In genomic region chr11:50325496-50326301, GRCm38 (mm10) we compare ENCODE assay signal across 8 mouse cellular contexts. TPM values are rescaled to one million over a fixed set of nuclear protein-coding genes. Genes with fewer than 3 reads are reported as not detected.
DNase-seq lines count a peak whose midpoint lies in the region; ATAC-seq and TF ChIP-seq lines count a peak whose summit lies in the region.

TSS of gene Canx (minus strand) at chr11:50325673.

- H3K4me3 ChIP-seq in embryonic facial prominence, embryonic 14.5 days (ENCODE audit: low read depth, low read length) = peak within 1 kb of the TSS; percentile 96
- H3K4me3 ChIP-seq in heart, adult 2 months = peak within 1 kb of the TSS; percentile 88
- peak within 1 kb of the TSS; percentile 94 for H3K4me3 ChIP-seq in limb, embryonic 13.5 days
- H3K4me3 ChIP-seq in midbrain, embryonic 16.5 days (ENCODE audit: low read depth, low read length) = peak within 1 kb of the TSS; percentile 92

- WGBS in embryonic facial prominence, embryonic 14.5 days = under 1% methylated on average over 49 of the region's 64 CpGs
- under 1% methylated on average over 64 of the region's 64 CpGs for whole genome bisulfite sequencing in heart, adult 2 months
- WGBS in limb, embryonic 13.5 days = under 1% methylated on average over 63 of the region's 64 CpGs
- under 1% methylated on average over 64 of the region's 64 CpGs for whole genome bisulfite sequencing in midbrain, embryonic 16.5 days

- DNase-seq in 3T3-L1 (ENCODE audit: low read depth, low spot score) = peak; percentile 98
- peak; percentile 96 to 97 for DNase-seq in adrenal gland, postnatal 4 days (ENCODE audit: low spot score in 2 of 2)
- peak; percentile 100 for DNase-seq in embryonic facial prominence, embryonic 14.5 days (ENCODE audit: low spot score)
- peak; percentile 98 to 99 for DNase-seq in heart, adult 2 months
- peak; percentile 99 for DNase-seq in kidney, adult 8-10 months
- DNase-seq in spleen, postnatal 10 days (ENCODE audit: low spot score in 2 of 2) = peak; percentile 97

- no peaks in the 10 kb centered on the region for H3K9me3 ChIP-seq in embryonic facial prominence, embryonic 14.5 days (ENCODE audit: control insufficient read depth, low read length)
- H3K9me3 ChIP-seq in limb, embryonic 13.5 days = no peaks in the 10 kb centered on the region
- no peaks in the 10 kb centered on the region for H3K9me3 ChIP-seq in midbrain, embryonic 16.5 days (replicated peaks; ENCODE audit: control insufficient read depth, low read length, poor library complexity, severe bottlenecking)

- H3K79me2 ChIP-seq in heart, adult 2 months (replicated peaks; ENCODE audit: control insufficient read depth, insufficient read depth, low read length) = peaks cover 9% of the 10 kb centered on the region

- no peak; the same call in 1 of the 2 replicates for TF ChIP-seq EP300 in heart, adult 2 months (IDR thresholded peaks at IDR 0.05; ENCODE audit: insufficient read depth, low read depth, low read length)

- H3K9ac ChIP-seq in embryonic facial prominence, embryonic 14.5 days (ENCODE audit: low read depth, low read length) = peak within 1 kb of the TSS; percentile 99
- peak within 1 kb of the TSS; percentile 92 for H3K9ac ChIP-seq in heart, adult 2 months (ENCODE audit: low read depth, low read length)
- peak within 1 kb of the TSS; percentile 97 for H3K9ac ChIP-seq in limb, embryonic 13.5 days
- peak within 1 kb of the TSS; percentile 96 for H3K9ac ChIP-seq in midbrain, embryonic 16.5 days (ENCODE audit: low read depth, low read length)

- peaks cover 21% of the 10 kb centered on the region for H3K4me1 ChIP-seq in embryonic facial prominence, embryonic 14.5 days (ENCODE audit: control insufficient read depth, insufficient read depth, low read length)
- H3K4me1 ChIP-seq in heart, adult 2 months (ENCODE audit: control insufficient read depth, insufficient read depth, low read length) = peaks cover 8% of the 10 kb centered on the region
- peaks cover 34% of the 10 kb centered on the region for H3K4me1 ChIP-seq in limb, embryonic 13.5 days
- peaks cover 30% of the 10 kb centered on the region for H3K4me1 ChIP-seq in midbrain, embryonic 16.5 days (ENCODE audit: control insufficient read depth, insufficient read depth, low read length)

- no peaks in the 10 kb centered on the region for H3K36me3 ChIP-seq in embryonic facial prominence, embryonic 14.5 days (ENCODE audit: control insufficient read depth, insufficient read depth, low read length)
- peaks cover 19% of the 10 kb centered on the region for H3K36me3 ChIP-seq in heart, adult 2 months (ENCODE audit: control insufficient read depth, insufficient read depth, low read length)
- H3K36me3 ChIP-seq in limb, embryonic 13.5 days = peaks cover 5% of the 10 kb centered on the region; the same call in 1 of the 2 replicates
- no peaks in the 10 kb centered on the region for H3K36me3 ChIP-seq in midbrain, embryonic 16.5 days (ENCODE audit: control insufficient read depth, insufficient read depth, low read length)

- no peaks in the 10 kb centered on the region for H3K27me3 ChIP-seq in embryonic facial prominence, embryonic 14.5 days (replicated peaks; ENCODE audit: control insufficient read depth, insufficient read depth, low read length)
- no peaks in the 10 kb centered on the region for H3K27me3 ChIP-seq in heart, adult 2 months (ENCODE audit: control insufficient read depth, insufficient read depth, low read length)
- H3K27me3 ChIP-seq in limb, embryonic 13.5 days = no peaks in the 10 kb centered on the region
- H3K27me3 ChIP-seq in midbrain, embryonic 16.5 days (ENCODE audit: control insufficient read depth, insufficient read depth, low read depth, low read length) = no peaks in the 10 kb centered on the region

- ATAC-seq in embryonic facial prominence, embryonic 14.5 days (ENCODE audit: low read depth) = peak; percentile 98
- peak; percentile 98 for ATAC-seq in limb, embryonic 13.5 days (ENCODE audit: low FRiP score, low read depth)
- ATAC-seq in midbrain, embryonic 16.5 days = peak; percentile 98

- TF ChIP-seq POLR2A in heart, adult 2 months (IDR thresholded peaks at IDR 0.05; ENCODE audit: insufficient read depth, low read depth, low read length) = peak; percentile 95

- TF ChIP-seq CTCF in heart, adult 2 months (IDR thresholded peaks at IDR 0.05) = no peak

- peak within 1 kb of the TSS; percentile 81 for H3K4me2 ChIP-seq in embryonic facial prominence, embryonic 14.5 days (ENCODE audit: low read depth, low read length)
- H3K4me2 ChIP-seq in limb, embryonic 13.5 days (replicated peaks) = peak within 1 kb of the TSS; percentile 83
- H3K4me2 ChIP-seq in midbrain, embryonic 16.5 days (ENCODE audit: low read length) = peak within 1 kb of the TSS; percentile 80

- peak within 1 kb of the TSS; percentile 92 for H3K27ac ChIP-seq in embryonic facial prominence, embryonic 14.5 days (replicated peaks; ENCODE audit: low read depth, low read length)
- peak within 1 kb of the TSS; percentile 94 for H3K27ac ChIP-seq in heart, adult 2 months
- peak within 1 kb of the TSS; percentile 88 for H3K27ac ChIP-seq in limb, embryonic 13.5 days
- peak within 1 kb of the TSS; percentile 88 for H3K27ac ChIP-seq in midbrain, embryonic 16.5 days (ENCODE audit: low read length)

- intact Hi-C loops in heart, adult 2 months (cut with DNase I) = loop anchor here (2.0 to 5.0 kb wide), 3 partner anchors 33 to 51 kb away; partner anchors contain the start of genes Hnrnph1 and Maml1

RNA-seq across cellular contexts. Expression of gene Canx, which starts in this region (rescaled TPM):
- total RNA-seq in adrenal gland, postnatal 4 days (2021) = 100 to 1,000 TPM; 444 to 454 TPM
- polyA plus RNA-seq in embryonic facial prominence, embryonic 14.5 days (2014; fragmentation: Nextera tagmentation; extraction: Ambion mirVana) = 258 and 271 TPM in 2 replicates
- 100 to 1,000 TPM; 324 to 369 TPM for total RNA-seq in heart, adult 2 months (2021)
- polyA plus RNA-seq in heart, adult 2 months (2012; rRNA removed) = 64.8 and 153 TPM in 2 replicates
- 311 and 331 TPM in 2 replicates for polyA plus RNA-seq in limb, embryonic 13.5 days (2015; fragmentation: Nextera tagmentation; extraction: Ambion mirVana)
- 294 and 304 TPM in 2 replicates for polyA plus RNA-seq in midbrain, embryonic 16.5 days (2015; fragmentation: Nextera tagmentation; extraction: Ambion mirVana)

Comparison
In these comparisons a context has a peak if more than half of its experiments do, and no peak if none do; other contexts are left out.
1. Peak in every context shown above with its lines: DNase-seq, ATAC-seq, H3K4me3 ChIP-seq and H3K27ac ChIP-seq.